Mouse (Mus musculus): ENCODE measurements around the gene Gucy1b2.

The Gucy1b2 gene

DNA sequence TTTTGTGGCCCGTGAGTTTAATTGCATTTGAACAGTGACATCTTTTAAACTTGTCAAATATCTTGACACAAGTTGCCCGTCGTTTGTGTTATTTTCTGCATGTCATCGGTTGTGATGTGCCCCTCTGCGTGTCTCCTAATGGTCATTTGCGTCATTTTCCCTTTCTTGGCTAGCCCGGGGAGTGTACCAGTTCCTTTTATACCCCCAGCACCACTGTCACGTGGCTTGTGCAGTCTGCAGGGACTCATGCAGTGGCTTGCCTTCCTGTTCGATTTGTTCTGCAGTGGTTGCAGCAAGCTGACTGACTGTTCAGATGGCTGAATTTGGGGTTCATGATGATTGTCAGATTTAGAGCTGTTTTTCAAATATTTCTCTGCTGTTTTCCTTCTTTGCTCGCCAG, 82.1 kb downstream of the Gucy1b2 start:
- DNase-seq (ENCODE audit: extremely low spot score), result no peak

DNA sequence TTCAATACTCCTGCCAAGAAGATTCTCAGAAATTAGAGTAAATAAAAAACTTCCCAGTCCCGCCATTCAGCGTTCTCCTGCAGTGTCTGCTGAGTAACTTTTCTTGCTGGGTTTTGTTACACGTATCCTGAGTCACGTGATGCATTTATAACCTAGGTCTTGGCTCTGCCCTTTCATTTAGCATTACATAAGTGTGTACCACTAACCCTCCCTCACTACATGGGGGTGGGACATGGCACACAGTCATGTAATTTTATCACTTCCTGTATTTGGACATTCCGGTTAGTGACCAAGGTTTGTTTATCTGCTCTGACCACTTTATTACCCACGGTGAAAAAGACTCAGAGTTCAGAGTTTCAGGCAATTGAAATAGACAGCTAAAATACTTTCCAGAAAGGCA, 85.3 kb downstream of the Gucy1b2 start:
- DNase-seq (ENCODE audit: extremely low spot score), result no peak

DNA sequence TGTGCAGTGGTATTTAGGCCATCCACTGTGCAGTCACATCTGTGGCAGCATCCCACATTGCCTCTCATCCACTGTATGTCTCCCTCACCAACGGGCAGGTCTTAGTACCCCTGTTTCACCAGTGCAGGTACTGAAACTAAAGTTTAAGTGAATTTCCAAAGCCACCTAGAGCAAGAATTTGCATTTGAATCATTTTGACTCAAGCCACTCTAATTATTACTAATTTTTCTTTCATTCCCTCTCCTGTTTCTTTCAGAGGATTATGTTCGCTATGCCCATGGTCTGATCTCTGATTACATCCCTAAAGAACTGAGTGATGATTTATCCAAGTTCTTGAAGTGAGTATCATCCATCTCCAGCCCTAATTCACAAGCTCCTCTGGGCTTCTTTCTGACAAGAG, 92.3 kb downstream of the Gucy1b2 start:
- no peak for DNase-seq (ENCODE audit: extremely low spot score)

DNA sequence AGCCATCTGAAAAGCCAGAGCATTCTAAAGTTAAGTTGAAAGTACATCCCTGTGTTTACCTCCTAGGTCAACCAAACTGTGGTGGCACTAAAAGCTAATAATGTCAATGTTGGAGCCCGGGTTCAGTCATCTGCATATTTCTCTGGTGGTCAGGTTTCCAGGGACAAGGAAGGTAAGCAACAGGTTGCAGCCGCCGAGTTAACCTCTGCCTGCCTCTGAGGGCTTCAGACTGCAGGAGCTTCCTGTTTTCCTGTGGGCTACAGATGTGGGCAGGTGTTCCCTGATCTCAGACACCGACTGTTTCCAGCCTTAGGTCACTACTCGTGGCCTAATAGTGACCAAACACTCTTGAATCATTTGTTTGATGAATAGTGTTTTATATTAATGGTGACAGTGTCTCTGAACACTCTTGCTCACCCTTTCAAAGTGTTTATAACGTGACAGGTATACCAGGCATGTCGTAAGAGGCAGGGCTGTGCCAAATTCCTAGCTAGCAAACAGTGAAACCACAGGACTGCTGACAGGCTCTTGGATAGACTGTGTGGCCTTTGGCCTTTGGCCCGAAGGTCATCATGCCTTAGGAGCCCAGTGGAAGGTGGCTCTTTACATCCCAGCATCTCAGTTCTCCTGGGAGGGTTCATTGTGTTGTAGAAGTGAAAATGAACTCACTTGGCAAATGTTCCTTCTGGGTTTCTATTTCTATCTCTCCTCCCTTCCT, 94.7 kb downstream of the Gucy1b2 start:
- DNase-seq (ENCODE audit: extremely low spot score), result no peak

DNA sequence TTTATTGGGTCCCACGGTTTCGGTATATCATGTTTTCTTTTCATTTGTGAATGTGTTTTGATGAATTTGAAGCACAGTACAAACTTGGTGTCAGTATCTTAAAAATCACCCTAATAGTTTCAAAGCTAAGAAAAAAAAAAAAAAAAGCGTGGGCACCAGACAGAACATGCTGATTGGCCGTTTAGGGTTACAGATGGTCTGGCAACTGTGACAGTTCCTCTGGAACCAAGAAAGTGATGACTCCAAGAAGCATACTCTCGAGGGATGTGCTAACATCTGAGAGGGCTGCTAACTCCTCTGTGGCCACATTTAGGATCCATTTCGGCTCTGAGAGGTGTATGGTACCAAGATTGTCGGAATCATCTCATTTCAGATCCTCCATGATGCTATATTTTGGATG, 100.9 kb downstream of the Gucy1b2 start:
- no peak for DNase-seq (ENCODE audit: extremely low spot score)

DNA sequence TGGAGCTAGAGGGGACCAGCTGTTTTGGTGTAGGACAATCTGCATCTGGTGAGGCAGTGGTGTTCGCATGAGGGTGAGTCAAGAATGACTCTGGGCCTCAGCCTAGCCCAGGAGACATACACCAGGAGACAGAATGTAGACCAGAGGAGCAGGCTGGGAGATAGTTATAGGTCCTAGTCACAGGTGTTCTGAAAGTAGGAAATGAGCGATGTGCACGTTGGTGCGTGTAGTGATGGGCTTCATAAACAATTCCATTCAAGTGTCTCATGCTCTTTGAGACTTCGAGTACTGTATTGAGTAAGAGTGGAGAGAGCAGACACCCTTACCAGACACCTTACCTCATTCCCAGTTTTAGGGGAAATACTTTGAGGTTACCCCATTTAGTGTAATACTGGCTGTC, 102.3 kb downstream of the Gucy1b2 start:
- no peak for DNase-seq (ENCODE audit: extremely low spot score)

DNA sequence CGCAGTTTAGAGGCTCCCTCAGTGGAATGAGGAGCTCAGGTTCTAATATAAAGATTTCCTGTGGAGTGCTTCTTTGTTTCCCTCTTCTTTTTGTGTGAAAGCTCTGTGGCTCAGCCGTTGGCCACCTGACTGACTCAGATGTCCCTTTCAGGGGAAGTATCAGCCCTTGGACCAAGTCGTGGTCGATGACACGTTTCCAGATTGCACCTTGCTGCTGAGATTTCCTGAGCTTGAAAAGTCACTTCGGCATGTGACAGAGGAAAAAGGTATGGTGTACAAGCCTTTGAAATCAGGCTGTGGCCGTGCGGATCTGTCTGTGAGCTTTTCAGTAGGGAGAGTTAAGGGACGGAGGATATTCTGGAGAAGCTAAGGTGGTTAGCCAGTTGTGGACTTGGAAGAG, 102.7 kb downstream of the Gucy1b2 start:
- no peak for DNase-seq (ENCODE audit: extremely low spot score)

DNA sequence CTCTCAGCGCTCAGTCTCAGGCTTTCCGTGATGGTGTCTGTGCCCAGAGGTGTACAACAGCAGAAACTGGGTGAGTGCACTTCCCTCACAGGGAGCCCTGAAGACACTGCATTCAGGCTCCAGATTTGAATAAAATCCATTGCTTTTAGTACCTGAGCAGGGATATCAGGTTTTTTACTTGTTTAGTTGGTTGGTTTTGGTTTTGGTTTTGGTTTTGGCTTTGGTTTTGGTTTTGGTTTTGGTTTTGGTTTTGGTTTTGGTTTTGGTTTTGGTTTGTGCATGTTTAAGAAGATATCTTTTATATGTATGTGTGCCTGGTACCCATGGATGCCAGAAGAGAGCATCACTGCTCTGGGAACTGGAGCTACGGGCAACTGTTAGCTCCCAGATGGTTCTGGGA, 105.2 kb downstream of the Gucy1b2 start:
- no peak for DNase-seq (ENCODE audit: extremely low spot score)

DNA sequence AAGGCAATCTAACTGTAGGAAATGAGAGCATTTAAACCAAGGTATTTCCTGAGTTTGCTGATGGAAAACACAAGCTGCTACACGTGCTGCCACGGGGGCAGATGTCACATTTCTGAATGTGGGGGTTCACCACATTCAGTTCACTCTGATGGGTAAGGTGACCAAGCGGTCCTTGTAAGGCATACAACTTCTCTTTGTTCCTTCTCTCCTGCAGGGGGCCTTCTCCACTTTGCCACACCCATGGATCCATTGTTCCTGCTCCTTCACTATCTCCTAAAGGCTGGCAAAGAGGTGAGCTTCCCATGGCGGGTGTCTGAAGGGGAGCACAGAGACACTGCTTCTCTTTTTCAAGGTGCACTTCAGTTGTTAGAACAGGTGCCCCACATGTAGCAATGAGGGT, 105.9 kb downstream of the Gucy1b2 start:
- DNase-seq (ENCODE audit: extremely low spot score), result no peak

DNA sequence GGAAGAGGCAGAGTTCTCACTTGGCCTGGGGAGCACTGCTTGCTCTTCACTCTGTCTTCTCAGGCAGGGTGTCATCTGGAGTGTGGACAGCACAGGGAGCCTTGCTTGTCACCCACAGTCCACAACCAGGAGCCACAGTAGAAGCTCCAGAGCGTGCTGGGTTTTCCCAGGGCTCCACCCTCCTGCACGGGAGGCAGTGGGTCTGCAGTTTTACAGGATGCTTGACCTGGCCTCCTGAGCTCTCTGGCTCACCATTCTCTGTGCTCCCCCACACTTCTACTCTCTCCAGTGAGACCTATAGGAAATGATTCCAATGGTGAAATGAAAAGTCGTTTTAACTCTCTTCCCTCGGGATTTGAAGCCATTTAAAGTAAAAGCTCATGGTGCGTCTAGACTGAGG, 106.3 kb downstream of the Gucy1b2 start:
- no peak for DNase-seq (ENCODE audit: extremely low spot score)

DNA sequence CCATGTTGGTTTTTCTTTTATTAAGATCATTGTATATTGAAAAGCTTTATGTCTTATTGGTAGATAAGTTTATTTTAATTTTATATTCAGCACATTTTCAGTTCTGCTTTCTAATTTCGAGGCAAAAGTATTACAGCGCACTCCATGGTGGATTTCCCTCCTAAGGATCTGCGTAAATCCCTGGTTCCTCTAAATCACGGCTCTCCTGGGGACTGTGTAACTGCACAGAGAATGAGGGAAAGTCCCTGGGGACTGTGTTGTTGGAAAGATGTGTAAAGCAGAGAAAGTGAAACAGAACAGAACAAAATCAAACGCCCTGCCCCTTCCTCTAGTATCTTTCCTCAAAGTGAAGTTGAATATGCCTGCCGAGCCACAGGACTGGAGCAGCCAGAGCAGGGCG, 109.0 kb downstream of the Gucy1b2 start:
- DNase-seq (ENCODE audit: extremely low spot score), result no peak

DNA sequence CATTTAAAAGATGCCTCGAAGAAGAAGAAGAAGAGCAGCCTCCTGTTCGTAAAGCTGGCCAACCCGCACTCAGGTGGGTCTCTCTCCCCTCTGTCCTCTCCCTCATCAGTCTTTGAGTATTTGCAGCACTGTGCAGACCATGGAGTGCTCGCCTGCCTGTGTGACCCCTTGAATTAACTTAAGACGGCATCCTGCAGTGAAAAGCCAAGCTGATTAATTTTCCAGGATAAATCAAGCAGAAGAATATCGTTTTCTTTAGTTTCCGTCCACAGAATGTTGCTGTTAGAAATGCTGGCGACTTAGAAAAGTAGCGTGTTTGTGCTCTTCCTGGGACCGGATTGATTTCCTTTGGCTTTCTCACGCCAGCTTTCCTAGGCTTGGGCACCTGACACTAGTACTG, 109.5 kb downstream of the Gucy1b2 start:
- DNase-seq (ENCODE audit: extremely low spot score), result no peak
